Mouse (Mus musculus) embryo, embryonic 11.5 days (tissue): ENCODE results near the gene Ifnk.
A peak's percentile ranks its signal among the peaks of the same experiment; 100 is the strongest.

Source experiments
- DNase-seq: peaks from one replicate; pipeline ENCODE4 v3.0.0-alpha.2; 2012; ENCODE audit warnings: low read depth, low spot score

Ifnk gene

GRCm38 (mm10) chr4:35151756-35152155, at the start of gene Ifnk:
TSS of gene Ifnk (plus strand) at chr4:35152056.
- DNase-seq: no peak

- DNase-seq: no peak
These were observed 46.6 kb upstream of the Ifnk start for GRCm38 (mm10) chr4:35105115-35105773.

- no peak for DNase-seq
These were observed 39.4 kb upstream of the Ifnk start for GRCm38 (mm10) chr4:35112452-35112851.

GRCm38 (mm10) chr4:35113516-35114248, 38.2 kb upstream of the Ifnk start:
- no peak for DNase-seq

GRCm38 (mm10) chr4:35114950-35115349, 36.9 kb upstream of the Ifnk start:
- DNase-seq: no peak

DNA sequence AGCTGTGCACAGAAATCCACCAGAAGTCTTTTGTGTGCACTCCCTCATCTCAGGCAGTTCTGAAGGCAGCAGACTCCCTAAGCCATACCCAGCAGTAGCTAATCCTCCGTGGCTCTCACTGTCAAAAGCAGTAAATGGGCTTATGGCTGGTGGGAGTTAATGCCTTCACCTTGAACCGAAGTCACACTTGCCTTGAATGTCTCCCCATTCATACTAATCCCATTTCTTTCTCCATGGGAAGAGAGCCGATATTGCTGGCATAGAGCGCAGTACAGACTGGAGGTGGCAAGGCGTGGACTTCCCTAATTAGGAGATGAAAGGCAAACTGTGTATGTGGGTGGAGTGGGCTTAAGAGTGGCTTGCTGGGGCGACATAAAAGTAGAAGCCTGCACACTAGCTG, 35.9 kb upstream of the Ifnk start:
- DNase-seq: no peak

GRCm38 (mm10) chr4:35117144-35117543, 34.7 kb upstream of the Ifnk start:
- no peak for DNase-seq

DNA sequence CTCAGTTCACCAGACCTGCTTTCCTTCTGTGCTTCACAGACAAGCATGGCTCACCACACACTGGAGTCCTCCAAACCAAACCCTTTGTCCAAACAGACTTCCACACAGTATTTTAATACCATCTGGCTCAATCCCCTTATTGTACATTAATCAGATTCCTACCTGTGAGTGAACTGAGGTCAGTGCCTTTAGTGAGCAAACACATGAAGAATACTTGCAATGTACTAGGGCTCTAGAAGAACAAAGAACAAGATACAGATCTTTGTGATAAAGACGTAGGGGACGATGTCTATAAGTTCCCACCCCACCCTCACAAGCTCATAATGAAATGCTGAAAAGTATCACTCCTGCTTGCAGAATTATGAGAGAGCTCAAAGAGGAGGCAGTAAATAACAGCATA, 33.0 kb upstream of the Ifnk start:
- DNase-seq: no peak

- DNase-seq: no peak
These were observed 31.7 kb upstream of the Ifnk start for GRCm38 (mm10) chr4:35120159-35120558.

DNA sequence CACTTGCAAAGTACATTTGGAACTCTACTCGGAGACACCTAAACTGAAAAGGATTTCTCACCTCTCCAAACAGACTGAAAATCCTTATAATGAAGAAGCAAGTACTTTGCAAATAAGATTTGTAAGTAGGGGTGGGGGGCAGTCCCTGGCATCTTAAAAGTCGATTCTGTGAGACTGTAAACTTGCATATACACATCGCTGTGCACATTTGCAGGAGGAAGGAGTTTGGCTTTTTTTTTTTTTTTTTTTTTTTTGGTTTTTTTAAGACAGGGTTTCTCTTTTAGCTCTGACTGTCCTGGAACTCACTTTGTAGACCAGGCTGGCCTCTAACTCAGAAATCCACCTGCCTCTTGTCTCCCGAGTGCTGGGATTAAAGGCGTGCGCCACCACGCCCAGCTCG, 31.3 kb upstream of the Ifnk start:
- no peak for DNase-seq

DNA sequence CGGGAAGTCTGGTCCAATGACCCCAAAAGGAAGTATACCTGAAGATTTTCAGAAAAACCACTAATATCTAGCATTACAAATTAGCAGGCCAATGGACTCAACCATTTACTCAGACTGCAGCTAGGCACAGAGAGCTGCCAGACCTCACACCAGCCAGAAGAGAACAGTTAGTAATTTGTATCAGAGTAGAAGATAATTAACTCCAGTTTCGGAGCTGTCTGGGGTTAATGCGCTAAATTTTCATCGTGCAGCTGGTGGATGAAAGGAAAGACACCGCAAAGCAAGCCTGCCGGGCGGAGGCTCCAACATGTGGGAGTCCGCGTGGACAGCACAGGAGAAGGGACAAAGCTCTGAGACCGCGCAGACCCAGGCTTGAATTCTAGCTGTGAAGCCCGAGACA, 30.8 kb upstream of the Ifnk start:
- DNase-seq: no peak

DNA sequence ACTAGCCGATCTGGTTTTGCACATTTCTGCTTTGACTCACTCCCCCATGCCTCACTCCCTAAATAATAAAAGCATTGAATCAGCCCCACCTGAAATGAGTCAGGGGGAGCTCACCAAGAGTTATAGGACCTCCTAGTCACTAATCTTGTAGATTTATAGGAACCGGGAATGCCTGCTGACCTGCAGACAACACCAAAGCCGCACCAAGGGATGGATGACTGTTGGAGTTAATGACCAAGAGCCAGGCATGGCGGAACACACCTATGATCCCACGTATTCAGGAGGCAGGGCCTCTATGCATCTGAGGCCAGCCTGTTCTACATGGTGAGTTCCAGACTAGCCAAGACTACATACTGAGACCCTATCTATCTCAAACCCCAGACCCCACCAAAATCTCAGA, 28.8 kb upstream of the Ifnk start:
- DNase-seq: no peak

GRCm38 (mm10) chr4:35124027-35124426, 27.8 kb upstream of the Ifnk start:
- DNase-seq: no peak

DNA sequence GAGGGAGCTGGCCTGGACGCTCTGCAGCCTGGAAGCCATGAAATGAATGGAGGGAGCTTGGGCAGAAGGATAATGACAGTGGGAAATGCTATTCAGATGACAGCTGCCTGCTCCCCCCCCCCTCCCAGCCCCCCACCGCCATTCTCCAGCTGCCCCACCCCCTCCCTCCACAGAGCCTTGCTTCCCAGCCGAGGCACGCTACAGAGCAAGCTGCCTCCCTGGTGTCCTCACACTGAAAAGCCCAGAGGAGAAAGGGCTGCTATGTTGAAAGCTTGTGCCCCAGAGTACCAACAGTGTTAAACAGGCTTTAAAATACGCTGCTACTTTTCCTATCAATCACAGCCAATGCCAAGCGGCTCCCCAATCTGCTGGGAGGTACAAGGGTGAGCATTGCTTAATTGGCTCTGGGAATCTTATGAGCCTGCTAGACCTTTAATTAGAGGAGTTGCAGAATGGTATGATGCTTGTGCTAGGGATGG, 26.5 kb upstream of the Ifnk start:
- DNase-seq: peak; percentile 22

DNA sequence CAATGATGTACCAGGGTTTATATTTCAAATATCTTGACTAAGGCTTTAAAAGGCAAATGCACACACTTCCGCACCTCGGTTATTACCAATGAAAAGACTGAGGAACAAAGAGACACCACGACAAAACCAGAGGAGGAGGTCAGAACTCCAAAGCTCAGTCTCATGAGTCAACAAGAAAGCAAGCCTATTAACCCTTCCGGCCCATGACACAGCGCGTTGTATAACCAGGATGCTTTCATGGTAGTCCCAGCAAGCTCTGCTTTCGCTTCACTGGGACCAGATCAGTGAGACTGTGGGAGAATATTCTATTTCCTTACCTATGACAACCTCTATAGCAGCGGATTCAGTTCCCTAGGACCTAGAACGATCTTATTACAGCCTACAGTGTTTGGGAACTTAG, 25.1 kb upstream of the Ifnk start:
- DNase-seq: no peak

DNA sequence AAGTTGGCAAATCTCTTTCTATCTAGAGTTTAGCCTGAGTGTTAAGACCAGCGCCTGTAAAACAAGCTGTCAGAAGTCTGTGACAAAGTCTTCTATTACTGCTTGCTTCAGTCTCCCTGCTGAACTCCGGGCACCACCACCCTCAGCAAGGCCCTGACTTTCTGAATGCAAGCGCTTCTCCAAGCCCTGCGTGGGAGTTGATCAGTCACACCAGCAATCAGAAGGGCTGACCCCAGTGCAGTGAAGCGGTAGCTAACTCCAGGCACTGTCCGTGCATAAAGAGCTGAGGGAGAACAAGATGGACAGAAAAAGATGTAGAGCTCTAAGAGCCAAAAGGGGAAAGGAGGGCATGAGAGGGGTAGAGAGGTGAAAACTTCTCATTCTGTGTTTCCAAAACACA, 24.1 kb upstream of the Ifnk start:
- DNase-seq: no peak

- no peak for DNase-seq
These were observed 21.4 kb upstream of the Ifnk start for GRCm38 (mm10) chr4:35130411-35130948.

GRCm38 (mm10) chr4:35131592-35131991, 20.3 kb upstream of the Ifnk start:
- DNase-seq: no peak

DNA sequence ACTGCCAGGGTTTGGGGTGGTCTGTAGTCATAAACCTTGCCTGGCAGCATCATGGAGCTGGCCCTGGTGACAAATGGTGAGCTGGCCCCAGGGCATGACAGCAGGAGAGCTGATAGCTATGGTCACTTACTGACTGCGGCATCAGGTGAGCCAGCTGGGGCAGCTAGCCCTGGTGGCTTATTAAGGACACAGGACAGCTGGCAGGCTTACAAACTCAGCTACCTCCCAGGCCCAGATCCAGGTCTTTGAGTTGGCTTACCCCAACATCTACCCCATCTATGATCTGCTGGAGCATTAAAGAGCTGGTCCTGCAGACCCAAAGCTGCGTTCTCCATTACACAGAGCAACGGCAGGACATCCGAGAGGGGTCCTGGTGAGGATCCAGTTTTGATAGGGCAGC, 18.4 kb upstream of the Ifnk start:
- no peak for DNase-seq

GRCm38 (mm10) chr4:35134846-35135611, 16.8 kb upstream of the Ifnk start:
- DNase-seq: no peak

GRCm38 (mm10) chr4:35135806-35136205, 16.1 kb upstream of the Ifnk start:
- no peak for DNase-seq

DNA sequence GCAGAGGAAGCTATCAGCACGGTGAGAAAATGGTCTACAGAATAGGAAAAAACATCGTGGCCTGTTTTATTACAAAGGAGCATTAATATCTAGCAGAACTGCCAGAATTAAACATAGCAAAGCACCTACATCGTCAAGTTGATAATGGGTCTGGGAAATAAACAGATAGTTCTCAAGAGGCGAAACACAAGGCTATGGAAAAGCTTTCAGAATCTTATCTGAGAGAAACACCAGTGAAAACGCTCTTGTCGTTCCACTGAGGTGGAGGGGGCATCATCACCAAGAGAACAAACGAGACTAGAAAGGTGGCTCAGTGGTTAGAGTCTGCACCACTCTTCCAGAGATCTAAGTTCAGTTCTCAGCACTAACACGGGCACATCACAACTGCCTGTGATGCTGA, 14.9 kb upstream of the Ifnk start:
- DNase-seq: no peak
